Mouse (Mus musculus) kidney, postnatal 0 days (tissue): ENCODE results near the gene Erp27. TPM values are rescaled to one million over a fixed set of nuclear protein-coding genes. Genes with fewer than 3 reads are reported as not detected.

Source experiments
- ATAC-seq: fragments of 200-750 bp; cut with Nextera tagmentation; replicated peaks from 2 replicates; pipeline ENCODE4 v1.8.0; 2017; ENCODE audit warnings: low read depth, moderate number of reproducible peaks, moderate TSS enrichment, moderate library complexity; ENCODE audit not compliant: low FRiP score
- DNase-seq: peaks from one replicate; pipeline ENCODE4 v3.0.0-alpha.2; 2016; ENCODE audit warnings: low spot score
- H3K27ac ChIP-seq: fragments of 300-500 bp; sonication (generic); 2 replicates; pipeline ENCODE4 v1.5.1; 2014; ENCODE audit warnings: mild to moderate bottlenecking
- H3K27me3 ChIP-seq: fragments of 300-500 bp; sonication (generic); 2 replicates; pipeline ENCODE4 v1.6.1; 2014; ENCODE audit warnings: low read length, mixed read lengths; ENCODE audit not compliant: insufficient read depth
- H3K36me3 ChIP-seq: fragments of 300-500 bp; sonication (generic); 2 replicates; pipeline ENCODE4 v1.6.1; 2014; ENCODE audit warnings: low read length, mixed read lengths; ENCODE audit not compliant: insufficient read depth
- H3K4me1 ChIP-seq: fragments of 300-500 bp; sonication (generic); replicated peaks from 2 replicates; pipeline ENCODE4 v1.6.1; 2014; ENCODE audit warnings: antibody characterized with exemption, low read length, mixed read lengths; ENCODE audit not compliant: insufficient read depth
- H3K4me2 ChIP-seq: fragments of 300-500 bp; sonication (generic); 2 replicates; pipeline ENCODE4 v1.6.1; 2014; ENCODE audit warnings: mild to moderate bottlenecking, low read length, moderate library complexity, mixed read lengths
- H3K4me3 ChIP-seq: fragments of 300-500 bp; sonication (generic); replicated peaks from 2 replicates; pipeline ENCODE4 v1.5.1; 2014; ENCODE audit warnings: low read depth, low read length
- H3K9ac ChIP-seq: fragments of 300-500 bp; sonication (generic); 2 replicates; pipeline ENCODE4 v1.6.1; 2014; ENCODE audit warnings: low read depth, low read length
- H3K9me3 ChIP-seq: fragments of 300-500 bp; sonication (generic); replicated peaks from 2 replicates; pipeline ENCODE4 v1.6.1; 2016; ENCODE audit warnings: low read length, inconsistent platforms, mixed read lengths
- CTCF ChIP-seq: IDR thresholded peaks from 2 replicates; pipeline ENCODE4 v1.5.1; 2016; ENCODE audit warnings: antibody characterized with exemption, low read depth, mild to moderate bottlenecking, moderate library complexity
- WGBS: fragments of 180-500 bp; shearing (Covaris S2); extraction: QIAGEN DNeasy Blood & Tissue Kit; methylation state at CpG from one replicate; pipeline ENCODE4 v1.1.7; 2014; 5-methylcytosine and 5-hydroxymethylcytosine counted together
- polyA plus RNA-seq: library from polyadenylated mRNA; unstranded; fragments of >200 nt; fragmentation: Nextera tagmentation; extraction: Ambion mirVana; gene quantifications from 2 replicates; pipeline ENCODE4 v1.2.1, GENCODE M21; 2015

The Erp27 gene
- polyA plus RNA-seq, 1 experiment from 2014 or later, result 0.34 TPM

- 22% methylated on average over 12 of the region's 12 CpGs for WGBS
- Histone ChIP-seq H3K27me3 (no peaks in the 10 kb centered on the region), H3K9me3 (no peaks in the 10 kb centered on the region), H3K27ac (peak within 1 kb of the TSS; percentile 91), H3K4me1 (peaks cover 14% of the 10 kb centered on the region), H3K4me3 (0 out of 2 replicates have a peak within 1 kb of the TSS, but pooled peaks have one; percentile 3), H3K4me2 (peak within 1 kb of the TSS; percentile 44), H3K36me3 (no peaks in the 10 kb centered on the region), H3K9ac (peak within 1 kb of the TSS; percentile 31; the same call in 1 of the 2 replicates)
- DNase-seq (peak; percentile 85), ATAC-seq (peak; percentile 79; the same call in 1 of the 2 replicates)
- TF ChIP-seq CTCF, result no peak
These were observed 19.4 kb upstream of the Erp27 start, which contains the start of gene Arhgdib for GRCm38 (mm10) chr6:136941051-136942021. Gene Arhgdib (minus strand): TSS chr6:136941899.

- peak; percentile 61 for DNase-seq
- H3K4me2 ChIP-seq, result peak overlapping the region; percentile 44
- TF ChIP-seq CTCF, result peak; percentile 30; the same call in 1 of the 2 replicates
These were observed 18.4 kb upstream of the Erp27 start for GRCm38 (mm10) chr6:136940188-136940960.

GRCm38 (mm10) chr6:136939326-136940187 is 17.6 kb upstream of the Erp27 start:
- H3K27me3 ChIP-seq, result no peaks in the 10 kb centered on the region
- H3K4me3 ChIP-seq, result no peak overlapping the region
- WGBS, result 69% methylated on average over 14 of the region's 14 CpGs
- H3K4me2 ChIP-seq, result no peak overlapping the region
- H3K36me3 ChIP-seq, result no peaks in the 10 kb centered on the region
- no peaks in the 10 kb centered on the region for H3K9me3 ChIP-seq
- ATAC-seq (no peak), DNase-seq (no peak)
- H3K9ac ChIP-seq, result no peak overlapping the region
- peaks cover 14% of the 10 kb centered on the region for H3K4me1 ChIP-seq
- peak overlapping the region; percentile 91 for H3K27ac ChIP-seq
- no peak for TF ChIP-seq CTCF

More at GRCm38 (mm10) chr6:136940188-136940960, 18.4 kb upstream of the Erp27 start:
- Histone ChIP-seq H3K4me1 (peaks cover 14% of the 10 kb centered on the region), H3K4me3 (0 out of 2 replicates have a peak overlapping the region, but pooled peaks have one; percentile 3), H3K9me3 (no peaks in the 10 kb centered on the region), H3K27ac (peak overlapping the region; percentile 91), H3K36me3 (no peaks in the 10 kb centered on the region), H3K27me3 (no peaks in the 10 kb centered on the region), H3K9ac (no peak overlapping the region)
- no peak for ATAC-seq
- WGBS, result 55% methylated on average over 11 of the region's 11 CpGs

GRCm38 (mm10) chr6:136938331-136939126 is 16.5 kb upstream of the Erp27 start:
- H3K4me3 ChIP-seq, result no peak overlapping the region
- ATAC-seq, result no peak
- no peak for DNase-seq
- peak overlapping the region; percentile 50; the same call in 1 of the 2 replicates for H3K27ac ChIP-seq
- H3K9ac ChIP-seq, result no peak overlapping the region
- TF ChIP-seq CTCF, result no peak
- H3K4me1 ChIP-seq, result peaks cover 14% of the 10 kb centered on the region
- no peaks in the 10 kb centered on the region for H3K9me3 ChIP-seq
- no peak overlapping the region for H3K4me2 ChIP-seq
- H3K27me3 ChIP-seq, result no peaks in the 10 kb centered on the region
- H3K36me3 ChIP-seq, result no peaks in the 10 kb centered on the region
- WGBS, result 73% methylated on average over 18 of the region's 18 CpGs

- Histone ChIP-seq H3K4me2 (no peak overlapping the region), H3K4me3 (no peak overlapping the region), H3K9ac (no peak overlapping the region), H3K36me3 (no peaks in the 10 kb centered on the region), H3K9me3 (no peaks in the 10 kb centered on the region), H3K4me1 (peaks cover 14% of the 10 kb centered on the region), H3K27ac (no peak overlapping the region), H3K27me3 (no peaks in the 10 kb centered on the region)
- WGBS, result 85% methylated on average over 3 of the region's 3 CpGs
- ATAC-seq (no peak), DNase-seq (no peak)
- no peak for TF ChIP-seq CTCF
These were observed 15.1 kb upstream of the Erp27 start for GRCm38 (mm10) chr6:136937117-136937516.
